Mouse (Mus musculus): ENCODE data around the gene Mcmbp.

The Mcmbp gene

GRCm38 (mm10) chr7:128740334-128740733 is at the start of gene Mcmbp:
Mcmbp (minus strand) TSS chr7:128740495.
- peak; percentile 92 for DNase-seq (ENCODE audit: low spot score)

- no peak for DNase-seq (ENCODE audit: low spot score)
Observed at GRCm38 (mm10) chr7:128790045-128790444, 49.8 kb upstream of the Mcmbp start.

- no peak for DNase-seq (ENCODE audit: low spot score)
Observed at GRCm38 (mm10) chr7:128781846-128782245, 41.6 kb upstream of the Mcmbp start.

GRCm38 (mm10) chr7:128779305-128779704 is 39.0 kb upstream of the Mcmbp start:
- no peak for DNase-seq (ENCODE audit: low spot score)

- DNase-seq (ENCODE audit: low spot score) = no peak
Observed at GRCm38 (mm10) chr7:128777201-128777600, 36.9 kb upstream of the Mcmbp start.

GRCm38 (mm10) chr7:128766696-128767095 is 26.4 kb upstream of the Mcmbp start:
- DNase-seq (ENCODE audit: low spot score) = no peak

GRCm38 (mm10) chr7:128758948-128759347 is 18.7 kb upstream of the Mcmbp start:
- no peak for DNase-seq (ENCODE audit: low spot score)

GRCm38 (mm10) chr7:128755396-128755795 is 15.1 kb upstream of the Mcmbp start:
- DNase-seq (ENCODE audit: low spot score) = no peak

GRCm38 (mm10) chr7:128752012-128752411 is 11.7 kb upstream of the Mcmbp start:
- no peak for DNase-seq (ENCODE audit: low spot score)

- no peak for DNase-seq (ENCODE audit: low spot score)
Observed at GRCm38 (mm10) chr7:128750296-128750695, 10.0 kb upstream of the Mcmbp start.

GRCm38 (mm10) chr7:128748758-128749157 is 8.5 kb upstream of the Mcmbp start:
- no peak for DNase-seq (ENCODE audit: low spot score)

- DNase-seq (ENCODE audit: low spot score) = no peak
Observed at GRCm38 (mm10) chr7:128746151-128746550, 5.9 kb upstream of the Mcmbp start.

GRCm38 (mm10) chr7:128744684-128745485 is 4.6 kb upstream of the Mcmbp start, which contains the start of gene Sec23ip:
Sec23ip (plus strand) TSS chr7:128744943.
- peak; percentile 89 for DNase-seq (ENCODE audit: low spot score)

- no peak for DNase-seq (ENCODE audit: low spot score)
Observed at GRCm38 (mm10) chr7:128743898-128744297, 3.6 kb upstream of the Mcmbp start.

GRCm38 (mm10) chr7:128739462-128740277 is 625 bp downstream of the Mcmbp start:
- peak; percentile 23 for DNase-seq (ENCODE audit: low spot score)

- no peak for DNase-seq (ENCODE audit: low spot score)
Observed at GRCm38 (mm10) chr7:128739116-128739461, 1.2 kb downstream of the Mcmbp start.

GRCm38 (mm10) chr7:128738041-128738440 is 2.3 kb downstream of the Mcmbp start:
- no peak for DNase-seq (ENCODE audit: low spot score)

- DNase-seq (ENCODE audit: low spot score) = no peak
Observed at GRCm38 (mm10) chr7:128731585-128731984, 8.7 kb downstream of the Mcmbp start.

GRCm38 (mm10) chr7:128728738-128729137 is 11.6 kb downstream of the Mcmbp start:
- DNase-seq (ENCODE audit: low spot score) = no peak

- no peak for DNase-seq (ENCODE audit: low spot score)
Observed at GRCm38 (mm10) chr7:128727701-128728100, 12.6 kb downstream of the Mcmbp start.

GRCm38 (mm10) chr7:128726999-128727398 is 13.3 kb downstream of the Mcmbp start:
- DNase-seq (ENCODE audit: low spot score) = no peak

- no peak for DNase-seq (ENCODE audit: low spot score)
Observed at GRCm38 (mm10) chr7:128725189-128725588, 15.1 kb downstream of the Mcmbp start.

GRCm38 (mm10) chr7:128724761-128725160 is 15.5 kb downstream of the Mcmbp start:
- DNase-seq (ENCODE audit: low spot score) = no peak

Data from urinary bladder, postnatal 10 days (tissue).